In genomic region chr9:101288901-101289647, GRCm38 (mm10) we compare ENCODE assay signal across 19 mouse cellular contexts. TPM values are rescaled to one million over a fixed set of nuclear protein-coding genes. Genes with fewer than 3 reads are reported as not detected.
DNase-seq lines count a peak whose midpoint lies in the region; ATAC-seq and TF ChIP-seq lines count a peak whose summit lies in the region.
"Had no signal": no experiment of that assay in that cellular context is flagged by ENCODE, and none has a peak within 500 bp of the region (broad histone marks: within the 10 kb centered on the region; RNA-seq: fewer than 3 reads in every experiment).

No protein-coding gene starts in this region.

- no peaks in the 10 kb centered on the region; the same call in 1 of the 2 replicates for H3K4me1 ChIP-seq in heart, postnatal 0 days (ENCODE audit: control insufficient read depth, insufficient read depth)
- H3K4me1 ChIP-seq in heart, embryonic 11.5 days (ENCODE audit: control insufficient read depth, insufficient read depth, low read length): no peaks in the 10 kb centered on the region
- H3K4me1 ChIP-seq in testis, adult 2 months (ENCODE audit: control insufficient read depth, insufficient read depth, low read length): peaks cover 4% of the 10 kb centered on the region
- H3K4me1 ChIP-seq in intestine, embryonic 15.5 days (replicated peaks): no peaks in the 10 kb centered on the region
- H3K4me1 ChIP-seq in stomach, postnatal 0 days (replicated peaks; ENCODE audit: control insufficient read depth, insufficient read depth): 0 out of 2 replicates have a peak, but pooled peaks cover 2% of the 10 kb centered on the region

- no peak overlapping the region for H3K4me2 ChIP-seq in heart, postnatal 0 days (ENCODE audit: low read depth, low read length)
- no peak overlapping the region for H3K4me2 ChIP-seq in heart, embryonic 11.5 days
- peak overlapping the region; percentile 14 for H3K4me2 ChIP-seq in intestine, embryonic 15.5 days (replicated peaks)
- H3K4me2 ChIP-seq in stomach, postnatal 0 days (replicated peaks; ENCODE audit: low read depth): peak overlapping the region; percentile 31
- H3K4me2 ChIP-seq: forebrain, embryonic 15.5 days had no signal

- no peak overlapping the region for H3K27ac ChIP-seq in heart, postnatal 0 days (ENCODE audit: low read depth)
- no peak overlapping the region for H3K27ac ChIP-seq in heart, embryonic 11.5 days (ENCODE audit: low read depth, low read length)
- H3K27ac ChIP-seq in testis, adult 2 months (ENCODE audit: control insufficient read depth, insufficient read depth, low read depth, low read length): no peak overlapping the region
- no peak overlapping the region for H3K27ac ChIP-seq in intestine, embryonic 15.5 days
- H3K27ac ChIP-seq in stomach, postnatal 0 days (replicated peaks): peak overlapping the region; percentile 88
- H3K27ac ChIP-seq: forebrain, embryonic 15.5 days had no signal

- TF ChIP-seq CTCF in heart, postnatal 0 days (IDR thresholded peaks at IDR 0.05; ENCODE audit: low read depth): no peak
- no peak for TF ChIP-seq CTCF in testis, adult 2 months (IDR thresholded peaks at IDR 0.05; ENCODE audit: control insufficient read depth, insufficient read depth, insufficient replicate concordance, low read depth, low read length)
- TF ChIP-seq CTCF in stomach, postnatal 0 days (IDR thresholded peaks at IDR 0.05; ENCODE audit: low read depth): no peak

- H3K9me3 ChIP-seq in heart, postnatal 0 days (replicated peaks; ENCODE audit: control insufficient read depth, low read length): no peaks in the 10 kb centered on the region
- no peaks in the 10 kb centered on the region for H3K9me3 ChIP-seq in heart, embryonic 11.5 days (replicated peaks; ENCODE audit: control insufficient read depth, low read length)
- H3K9me3 ChIP-seq in intestine, embryonic 15.5 days: no peaks in the 10 kb centered on the region
- H3K9me3 ChIP-seq in stomach, postnatal 0 days (ENCODE audit: control insufficient read depth, low read length): no peaks in the 10 kb centered on the region
- H3K9me3 ChIP-seq: forebrain, embryonic 15.5 days had no signal

- no peaks in the 10 kb centered on the region for H3K36me3 ChIP-seq in heart, postnatal 0 days (replicated peaks; ENCODE audit: control insufficient read depth, insufficient read depth, low read length)
- H3K36me3 ChIP-seq in heart, embryonic 11.5 days (ENCODE audit: control insufficient read depth, insufficient read depth, low read length): no peaks in the 10 kb centered on the region
- no peaks in the 10 kb centered on the region for H3K36me3 ChIP-seq in testis, adult 2 months (ENCODE audit: control insufficient read depth, insufficient read depth, low read length)
- H3K36me3 ChIP-seq in intestine, embryonic 15.5 days: no peaks in the 10 kb centered on the region
- H3K36me3 ChIP-seq in stomach, postnatal 0 days (ENCODE audit: control insufficient read depth, insufficient read depth, low read length): no peaks in the 10 kb centered on the region
- H3K36me3 ChIP-seq: forebrain, embryonic 15.5 days had no signal

- TF ChIP-seq EP300 in heart, postnatal 0 days (IDR thresholded peaks at IDR 0.05; ENCODE audit: low read depth): no peak
- no peak for TF ChIP-seq EP300 in stomach, postnatal 0 days (optimal IDR thresholded peaks at IDR 0.05)

- ATAC-seq in heart, postnatal 0 days (ENCODE audit: insufficient read depth, low read depth): peak; percentile 39; the same call in 1 of the 2 replicates
- ATAC-seq in heart, embryonic 11.5 days (replicated peaks; ENCODE audit: insufficient number of reproducible peaks, low FRiP score, low TSS enrichment): no peak
- peak; percentile 58 for ATAC-seq in intestine, embryonic 15.5 days
- ATAC-seq in stomach, postnatal 0 days (ENCODE audit: low FRiP score, low TSS enrichment): peak; percentile 97
- ATAC-seq: CD4-positive, CD25-positive, alpha-beta regulatory T cell, adult 4 months; forebrain, embryonic 15.5 days had no signal

- no peak for DNase-seq in heart, postnatal 0 days (ENCODE audit: low spot score)
- no peak for DNase-seq in testis, postnatal 10 days (ENCODE audit: low spot score)
- peak; percentile 74 for DNase-seq in stomach, postnatal 0 days (ENCODE audit: low spot score)
- DNase-seq in embryo, embryonic 10 days (ENCODE audit: low spot score): no peak
- DNase-seq in gastrocnemius, postnatal 25 days: no peak
- DNase-seq: adrenal gland, postnatal 10 days; cerebellum, adult 8-10 months; heart, adult 18-20 months; liver; lung, adult 18-20 months; midbrain, embryonic 14.5 days; right cerebral cortex, postnatal 14 days; thymus, postnatal 14 days had no signal

- TF ChIP-seq POLR2A in testis, adult 2 months (IDR thresholded peaks at IDR 0.05; ENCODE audit: control insufficient read depth, low read depth, low read length): no peak

- no peak overlapping the region for H3K4me3 ChIP-seq in heart, postnatal 0 days (ENCODE audit: low read depth, low read length)
- no peak overlapping the region for H3K4me3 ChIP-seq in heart, embryonic 11.5 days (ENCODE audit: low read depth, low read length)
- H3K4me3 ChIP-seq in testis, adult 2 months (ENCODE audit: control insufficient read depth, low read depth, low read length): peak overlapping the region; percentile 55
- no peak overlapping the region for H3K4me3 ChIP-seq in intestine, embryonic 15.5 days (replicated peaks)
- H3K4me3 ChIP-seq in stomach, postnatal 0 days (ENCODE audit: low read depth, low read length): peak overlapping the region; percentile 4; the same call in 1 of the 2 replicates
- H3K4me3 ChIP-seq: erythroblast, embryonic 14.5 days; forebrain, embryonic 15.5 days had no signal

- no peaks in the 10 kb centered on the region for H3K27me3 ChIP-seq in heart, postnatal 0 days (ENCODE audit: control insufficient read depth, insufficient read depth, low read length)
- no peaks in the 10 kb centered on the region for H3K27me3 ChIP-seq in heart, embryonic 11.5 days (ENCODE audit: control insufficient read depth, insufficient read depth, low read length)
- no peaks in the 10 kb centered on the region for H3K27me3 ChIP-seq in testis, adult 2 months (ENCODE audit: control insufficient read depth, insufficient read depth, low read length)
- no peaks in the 10 kb centered on the region for H3K27me3 ChIP-seq in intestine, embryonic 15.5 days (replicated peaks)
- no peaks in the 10 kb centered on the region for H3K27me3 ChIP-seq in stomach, postnatal 0 days (ENCODE audit: control insufficient read depth, insufficient read depth, low read length)
- H3K27me3 ChIP-seq: forebrain, embryonic 15.5 days had no signal

- 74% methylated on average over 14 of the region's 14 CpGs for WGBS in heart, postnatal 0 days
- WGBS in heart, embryonic 11.5 days (ENCODE audit: insufficient replicate concordance): 83% methylated on average over 14 of the region's 14 CpGs
- 86% methylated on average over 14 of the region's 14 CpGs for WGBS in intestine, embryonic 15.5 days
- WGBS in stomach, postnatal 0 days: 77% methylated on average over 14 of the region's 14 CpGs

- H3K9ac ChIP-seq in heart, postnatal 0 days (replicated peaks; ENCODE audit: low read depth, low read length): no peak overlapping the region
- H3K9ac ChIP-seq in heart, embryonic 11.5 days (ENCODE audit: low read depth, low read length): no peak overlapping the region
- H3K9ac ChIP-seq in intestine, embryonic 15.5 days: no peak overlapping the region
- no peak overlapping the region for H3K9ac ChIP-seq in stomach, postnatal 0 days (ENCODE audit: low read length)
- H3K9ac ChIP-seq: forebrain, embryonic 15.5 days had no signal

RNA-seq across cellular contexts. Expression of gene Ppp2r3a, which starts 37.5 kb away (rescaled TPM):
- total RNA-seq in heart, postnatal 0 days (2014; rRNA removed; ENCODE audit: low replicate concordance): 99.0 and 118 TPM in 2 replicates
- polyA plus RNA-seq in heart, postnatal 0 days (2015; fragmentation: Nextera tagmentation; extraction: Ambion mirVana): 63.3 and 76.2 TPM in 2 replicates
- polyA plus RNA-seq in heart, embryonic 11.5 days (2014; fragmentation: Nextera tagmentation; extraction: Ambion mirVana): 71.3 and 82.3 TPM in 2 replicates
- polyA plus RNA-seq in testis, adult 2 months (2012; rRNA removed): 3.0 and 3.5 TPM in 2 replicates
- 9.0 and 9.8 TPM in 2 replicates for polyA plus RNA-seq in intestine, embryonic 15.5 days (2015; fragmentation: Nextera tagmentation; extraction: Ambion mirVana)
- 6.8 TPM in 2 replicates for polyA plus RNA-seq in stomach, postnatal 0 days (2015; fragmentation: Nextera tagmentation; extraction: Ambion mirVana)
- total RNA-seq in gastrocnemius, postnatal 25 days (2021): 100 to 1,000 TPM; 152 to 193 TPM

Comparison
In these comparisons a context has a peak if more than half of its experiments do, and no peak if none do; other contexts are left out.
1. H3K4me2 ChIP-seq: peak in intestine, embryonic 15.5 days (single experiment) and stomach, postnatal 0 days (single experiment); none in heart, postnatal 0 days (single experiment) and heart, embryonic 11.5 days (single experiment).
2. H3K4me3 ChIP-seq: peak in testis, adult 2 months (single experiment) and stomach, postnatal 0 days (single experiment); none in heart, postnatal 0 days (single experiment), heart, embryonic 11.5 days (single experiment) and intestine, embryonic 15.5 days (single experiment).